Mouse (Mus musculus) spleen, adult 12 weeks (tissue): ENCODE data around the gene Flnb.
A peak's percentile ranks its signal among the peaks of the same experiment; 100 is the strongest.

Source experiments
- DNase-seq: peaks from one replicate; pipeline ENCODE4 v3.0.0; 2022; ENCODE audit warnings: low spot score

The Flnb gene

DNA sequence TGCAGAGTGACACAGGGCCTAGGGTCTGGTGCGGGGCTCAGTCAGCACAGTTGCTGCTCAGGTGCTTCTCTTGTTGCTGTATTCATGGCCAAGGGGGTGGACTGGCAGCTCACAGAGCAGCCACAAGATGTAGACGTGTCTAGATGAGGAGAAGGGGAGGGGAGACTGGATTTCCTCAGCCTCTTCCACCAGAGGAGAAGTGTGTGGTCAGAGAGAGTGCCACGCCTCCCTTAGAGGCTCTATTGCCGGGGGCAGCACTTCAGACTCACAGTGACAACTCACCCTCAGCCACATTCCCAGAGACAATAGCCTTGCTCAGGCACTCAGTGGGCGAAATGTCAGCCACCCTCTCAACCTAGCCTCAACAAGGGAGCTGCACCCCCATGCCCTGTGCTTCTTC is 127.5 kb downstream of the Flnb start:
- DNase-seq = no peak

GRCm38 (mm10) chr14:7951234-7951633 is 133.5 kb downstream of the Flnb start:
- no peak for DNase-seq

DNA sequence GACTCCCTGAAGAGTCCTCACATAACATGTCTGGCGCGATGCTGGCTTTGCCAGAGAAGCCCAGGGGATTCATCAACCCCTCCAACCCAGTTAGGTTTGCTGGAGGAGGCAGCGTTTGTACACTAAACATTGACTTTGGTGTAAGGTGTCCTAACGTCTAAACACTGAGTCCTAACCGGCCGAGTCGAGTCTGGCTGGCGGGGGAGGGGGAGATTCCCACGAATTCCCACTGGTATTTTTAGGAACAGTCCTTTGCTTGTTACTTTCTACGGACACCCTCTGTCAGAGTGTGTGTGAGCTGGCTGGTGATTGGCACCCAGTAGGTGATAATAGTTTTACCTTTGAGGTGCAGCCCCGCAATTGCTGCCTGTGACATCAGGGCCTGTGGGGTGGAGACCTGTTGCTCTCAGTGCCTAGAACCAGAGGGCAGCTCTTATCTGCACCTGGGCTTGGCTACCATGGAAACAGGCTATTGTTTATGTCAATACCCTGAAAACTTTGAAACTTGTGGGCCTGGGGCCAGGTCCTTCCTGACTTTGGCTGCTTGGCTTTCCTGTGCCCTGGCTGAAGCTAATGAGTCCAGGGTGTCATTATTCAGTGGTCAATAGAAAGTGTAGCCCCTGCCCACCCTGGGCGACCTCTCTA is 135.0 kb downstream of the Flnb start:
- DNase-seq = no peak

DNA sequence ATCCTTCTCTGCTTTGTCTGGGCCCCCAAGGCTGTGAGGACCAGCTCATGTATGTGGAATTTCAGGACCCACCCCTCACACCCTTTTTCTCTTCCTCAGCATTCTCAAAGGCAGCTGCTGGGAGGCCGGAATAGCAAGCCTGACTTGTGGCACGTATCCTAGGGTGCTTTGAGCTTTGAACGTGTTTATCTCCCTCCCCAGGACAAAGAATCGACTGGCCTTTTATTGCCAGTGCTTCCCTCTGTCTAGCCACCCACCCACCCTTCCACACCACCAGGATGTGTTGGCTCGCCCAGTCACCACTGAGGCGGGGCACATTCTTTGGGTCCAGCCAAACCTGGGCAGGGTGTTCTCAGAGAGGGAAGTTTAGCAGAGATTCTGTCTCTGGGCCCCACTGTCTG is 136.3 kb downstream of the Flnb start:
- no peak for DNase-seq

GRCm38 (mm10) chr14:7956427-7956826 is 138.7 kb downstream of the Flnb start:
- DNase-seq = no peak

GRCm38 (mm10) chr14:7957049-7957448 is 139.3 kb downstream of the Flnb start, which contains the start of gene Gm45521:
Gene Gm45521 (plus strand): TSS chr14:7957288.
- DNase-seq = no peak

GRCm38 (mm10) chr14:7960616-7961015 is 142.9 kb downstream of the Flnb start:
- DNase-seq = no peak

DNA sequence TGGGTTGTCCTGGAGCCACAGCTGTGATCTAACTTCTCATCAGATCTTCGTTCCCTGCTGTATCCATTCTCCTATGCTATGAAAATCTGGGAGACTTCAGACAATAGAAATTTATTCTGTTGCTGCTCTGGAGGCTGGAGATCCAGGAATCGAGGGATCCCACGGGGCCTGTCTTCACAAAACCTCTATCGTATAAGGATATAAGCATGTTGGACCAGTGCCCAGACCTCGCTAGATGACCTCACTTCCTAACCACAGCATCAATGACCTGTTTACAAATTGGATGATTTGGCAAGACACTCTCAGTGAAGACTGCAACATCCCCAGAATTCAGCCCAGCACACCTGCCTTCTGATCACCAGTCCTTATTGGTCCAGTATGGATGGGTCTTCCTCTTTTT is 144.0 kb downstream of the Flnb start:
- DNase-seq = no peak

GRCm38 (mm10) chr14:7962626-7963025 is 144.9 kb downstream of the Flnb start:
- no peak for DNase-seq

DNA sequence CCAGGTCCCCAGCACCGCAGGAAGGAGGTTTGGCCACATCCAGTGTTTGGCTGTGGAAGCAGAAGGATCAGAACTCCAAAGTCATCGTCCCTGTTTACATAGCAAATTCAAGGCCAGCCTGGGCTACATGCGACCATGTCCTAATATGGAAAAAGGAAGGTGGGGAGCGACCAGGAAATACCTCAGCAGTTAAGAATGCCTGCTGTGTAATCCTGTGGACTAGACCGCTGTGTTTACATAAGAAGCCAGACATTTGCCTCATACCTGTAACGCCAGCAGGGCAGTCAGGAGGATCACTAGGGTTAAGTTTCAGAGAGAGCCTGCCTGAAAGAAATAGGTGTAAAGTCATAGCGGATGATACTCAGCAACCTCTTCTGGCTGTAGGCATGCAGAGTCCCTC is 145.4 kb downstream of the Flnb start:
- DNase-seq = no peak

GRCm38 (mm10) chr14:7964219-7964889 is 146.6 kb downstream of the Flnb start:
- DNase-seq = peak; percentile 18

- no peak for DNase-seq
Measured at GRCm38 (mm10) chr14:7971889-7972493, 154.2 kb downstream of the Flnb start.

GRCm38 (mm10) chr14:7974643-7975042 is 156.9 kb downstream of the Flnb start:
- DNase-seq = no peak

- DNase-seq = no peak
Measured at GRCm38 (mm10) chr14:7975177-7975576, 157.4 kb downstream of the Flnb start.

- DNase-seq = no peak
Measured at GRCm38 (mm10) chr14:7977471-7977870, 159.7 kb downstream of the Flnb start.

- no peak for DNase-seq
Measured at GRCm38 (mm10) chr14:7978183-7978582, 160.4 kb downstream of the Flnb start.

GRCm38 (mm10) chr14:7981226-7981625 is 163.5 kb downstream of the Flnb start:
- DNase-seq = no peak

- DNase-seq = no peak
Measured at GRCm38 (mm10) chr14:7986913-7987312, 169.2 kb downstream of the Flnb start.

DNA sequence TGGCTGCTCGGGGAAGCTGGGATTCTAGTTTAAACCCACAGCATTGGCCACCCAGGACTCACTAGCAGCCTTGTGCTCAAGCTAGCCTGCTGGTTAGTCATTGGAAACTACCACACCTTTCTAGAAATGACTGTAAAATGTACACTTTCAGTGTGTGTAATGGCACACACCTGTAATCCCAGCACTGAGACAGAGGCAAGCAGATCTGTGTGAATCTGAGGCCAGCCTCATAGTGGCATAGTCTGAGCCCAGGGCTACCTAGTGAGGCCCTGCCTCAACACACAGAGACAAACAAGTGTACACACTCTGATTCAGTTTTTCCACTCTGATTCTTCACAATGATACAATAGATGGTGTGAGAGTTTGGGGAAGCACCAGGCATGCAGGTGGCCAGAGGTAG is 171.6 kb downstream of the Flnb start:
- DNase-seq = no peak

DNA sequence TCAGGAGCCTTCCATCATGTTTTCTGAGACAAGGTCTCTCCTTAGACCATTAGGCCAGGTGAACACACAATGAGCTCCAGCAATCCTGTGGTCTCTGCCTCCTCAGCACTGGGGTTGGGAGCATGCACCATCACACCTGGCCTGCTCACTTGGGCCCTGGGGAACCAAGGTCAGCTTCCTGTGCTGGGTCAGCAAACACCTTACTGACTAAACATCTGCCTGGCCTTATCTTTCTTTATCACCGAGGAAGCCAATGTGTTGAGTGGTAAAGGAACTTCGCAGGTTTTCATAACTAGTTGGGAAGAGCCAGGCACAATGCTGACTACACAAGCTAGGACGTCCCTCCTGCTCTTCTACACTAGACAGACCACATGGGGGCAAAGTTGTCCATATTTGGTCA is 172.2 kb downstream of the Flnb start:
- DNase-seq = no peak

GRCm38 (mm10) chr14:7991108-7991776 is 173.5 kb downstream of the Flnb start:
- no peak for DNase-seq

GRCm38 (mm10) chr14:7992158-7992557 is 174.4 kb downstream of the Flnb start:
- no peak for DNase-seq

GRCm38 (mm10) chr14:7994271-7994767 is 176.6 kb downstream of the Flnb start, which contains the start of gene Dnase1l3:
Gene Dnase1l3 (minus strand): TSS chr14:7994573.
- DNase-seq = no peak
